Mouse (Mus musculus) forebrain, embryonic 11.5 days (tissue): ENCODE data around the gene Shisal2b. TPM values are rescaled to one million over a fixed set of nuclear protein-coding genes. Genes with fewer than 3 reads are reported as not detected.

Experiments
- ATAC-seq: fragments of 200-750 bp; cut with Nextera tagmentation; replicated peaks from 2 replicates; pipeline ENCODE4 v1.8.0; 2017; ENCODE audit warnings: moderate TSS enrichment; ENCODE audit not compliant: low FRiP score
- DNase-seq: peaks from one replicate; pipeline ENCODE4 v3.0.0-alpha.2; 2017; ENCODE audit warnings: low spot score
- H3K27ac ChIP-seq: fragments of 300-500 bp; sonication (generic); 2 replicates; pipeline ENCODE4 v1.5.1; 2014; ENCODE audit warnings: low read depth, low read length
- H3K27me3 ChIP-seq: fragments of 300-500 bp; sonication (generic); 2 replicates; pipeline ENCODE4 v1.6.1; 2014; ENCODE audit warnings: mild to moderate bottlenecking, low read length, mixed read lengths; ENCODE audit not compliant: control insufficient read depth, insufficient read depth
- H3K36me3 ChIP-seq: fragments of 300-500 bp; sonication (generic); 2 replicates; pipeline ENCODE4 v1.6.1; 2014; ENCODE audit warnings: mild to moderate bottlenecking, low read length, moderate library complexity, mixed read lengths; ENCODE audit not compliant: control insufficient read depth, insufficient read depth
- H3K4me1 ChIP-seq: fragments of 300-500 bp; sonication (generic); replicated peaks from 2 replicates; pipeline ENCODE4 v1.6.1; 2014; ENCODE audit warnings: low read length, mixed read lengths; ENCODE audit not compliant: control insufficient read depth, insufficient read depth
- H3K4me2 ChIP-seq: fragments of 300-500 bp; sonication (generic); 2 replicates; pipeline ENCODE4 v1.6.1; 2014; ENCODE audit warnings: low read depth, mild to moderate bottlenecking, low read length, moderate library complexity, mixed read lengths; ENCODE audit not compliant: severe bottlenecking
- H3K4me3 ChIP-seq: fragments of 300-500 bp; sonication (generic); 2 replicates; pipeline ENCODE4 v1.5.1; 2014; ENCODE audit warnings: low read depth, low read length
- H3K9ac ChIP-seq: fragments of 300-500 bp; sonication (generic); 2 replicates; pipeline ENCODE4 v1.6.1; 2014; ENCODE audit warnings: low read length
- H3K9me3 ChIP-seq: fragments of 300-500 bp; sonication (generic); 2 replicates; pipeline ENCODE4 v1.6.1; 2016; ENCODE audit warnings: low read length, mixed read lengths; ENCODE audit not compliant: control insufficient read depth
- WGBS: fragments of 180-500 bp; shearing (Covaris S2); extraction: QIAGEN DNeasy Blood & Tissue Kit; methylation state at CpG from one replicate; pipeline ENCODE4 v1.1.7; 2014; 5-methylcytosine and 5-hydroxymethylcytosine counted together
- polyA plus RNA-seq: library from polyadenylated mRNA; unstranded; fragments of >200 nt; fragmentation: Nextera tagmentation; extraction: Ambion mirVana; gene quantifications from 2 replicates; pipeline ENCODE4 v1.2.1, GENCODE M21; 2014

The Shisal2b gene
- polyA plus RNA-seq, 1 experiment from 2014 or later, result 0.43 TPM

- H3K9me3 ChIP-seq, result no peaks in the 10 kb centered on the region
- no peak overlapping the region for H3K9ac ChIP-seq
- ATAC-seq (no peak), DNase-seq (no peak)
- no peaks in the 10 kb centered on the region for H3K4me1 ChIP-seq
- no peak overlapping the region for H3K27ac ChIP-seq
- H3K36me3 ChIP-seq, result no peaks in the 10 kb centered on the region
- H3K27me3 ChIP-seq, result no peaks in the 10 kb centered on the region
- H3K4me3 ChIP-seq, result no peak overlapping the region
- no peak overlapping the region for H3K4me2 ChIP-seq
- 94% methylated on average over 8 of the region's 8 CpGs for WGBS
These were observed 64.6 kb downstream of the Shisal2b start for GRCm38 (mm10) chr13:104799067-104799466.

Other genes with a start within 250 kb of the Shisal2b start
- 19.6 and 20.3 TPM in 2 replicates for gene Srek1ip1, start 71.4 kb downstream of the Shisal2b start, polyA plus RNA-seq
- 29.6 and 40.2 TPM in 2 replicates for gene Cwc27, start 46.8 kb downstream of the Shisal2b start, polyA plus RNA-seq
- 1.4 and 1.6 TPM in 2 replicates for gene Rgs7bp, start 191.0 kb upstream of the Shisal2b start, polyA plus RNA-seq
- not detected in 2 replicates for gene 4933425L06Rik, start 218.2 kb upstream of the Shisal2b start, polyA plus RNA-seq